Mouse (Mus musculus) intestine, postnatal 0 days (tissue): Measurements from ENCODE around the gene Jmjd1c. TPM values are rescaled to one million over a fixed set of nuclear protein-coding genes. Genes with fewer than 3 reads are reported as not detected.

Experiments
- ATAC-seq: fragments of 200-750 bp; cut with Nextera tagmentation; 2 replicates; pipeline ENCODE4 v1.8.0; 2017; ENCODE audit warnings: mild to moderate bottlenecking, moderate TSS enrichment, moderate library complexity
- H3K27ac ChIP-seq: fragments of 300-500 bp; sonication (generic); 2 replicates; pipeline ENCODE4 v1.5.1; 2014; ENCODE audit warnings: mild to moderate bottlenecking, low read depth, low read length, moderate library complexity
- H3K27me3 ChIP-seq: fragments of 300-500 bp; sonication (generic); replicated peaks from 2 replicates; pipeline ENCODE4 v1.6.1; 2014; ENCODE audit warnings: low read length, mixed read lengths; ENCODE audit not compliant: control insufficient read depth, insufficient read depth
- H3K36me3 ChIP-seq: fragments of 300-500 bp; sonication (generic); 2 replicates; pipeline ENCODE4 v1.6.1; 2014; ENCODE audit warnings: mild to moderate bottlenecking, moderate library complexity; ENCODE audit not compliant: control insufficient read depth, insufficient read depth
- H3K4me1 ChIP-seq: fragments of 300-500 bp; sonication (generic); replicated peaks from 2 replicates; pipeline ENCODE4 v1.6.1; 2014; ENCODE audit warnings: antibody characterized with exemption, low read length, mixed read lengths; ENCODE audit not compliant: control insufficient read depth, insufficient read depth
- H3K4me2 ChIP-seq: fragments of 300-500 bp; sonication (generic); replicated peaks from 2 replicates; pipeline ENCODE4 v1.6.1; 2014; ENCODE audit warnings: low read depth, mild to moderate bottlenecking, moderate library complexity
- H3K4me3 ChIP-seq: fragments of 300-500 bp; sonication (generic); 2 replicates; pipeline ENCODE4 v1.5.1; 2014; ENCODE audit warnings: low read depth, low read length
- H3K9ac ChIP-seq: fragments of 300-500 bp; sonication (generic); 2 replicates; pipeline ENCODE4 v1.6.1; 2014; ENCODE audit warnings: mild to moderate bottlenecking, low read depth, low read length
- H3K9me3 ChIP-seq: fragments of 300-500 bp; sonication (generic); 2 replicates; pipeline ENCODE4 v1.6.1; 2016; ENCODE audit warnings: mixed run types; ENCODE audit not compliant: control insufficient read depth
- CTCF ChIP-seq: sonication (generic); IDR thresholded peaks from 2 replicates; pipeline ENCODE4 v1.5.1; 2016; ENCODE audit warnings: low read depth, mild to moderate bottlenecking, control low read depth, antibody characterized with exemption, moderate library complexity
- WGBS: fragments of 180-500 bp; shearing (Covaris S2); extraction: QIAGEN DNeasy Blood & Tissue Kit; methylation state at CpG from one replicate; pipeline ENCODE4 v1.1.7; 2014; 5-methylcytosine and 5-hydroxymethylcytosine counted together
- polyA plus RNA-seq: library from polyadenylated mRNA; unstranded; fragments of >200 nt; fragmentation: Nextera tagmentation; extraction: Ambion mirVana; gene quantifications from 2 replicates; pipeline ENCODE4 v1.2.1, GENCODE M21; 2015

Jmjd1c gene
- polyA plus RNA-seq, 1 experiment from 2014 or later, result 33.4 TPM

- no peaks in the 10 kb centered on the region for H3K4me1 ChIP-seq
- H3K27ac ChIP-seq, result no peak overlapping the region; the same call in 1 of the 2 replicates
- no peaks in the 10 kb centered on the region for H3K36me3 ChIP-seq
- ATAC-seq, result no peak
- no peak overlapping the region for H3K4me2 ChIP-seq
- no peak for TF ChIP-seq CTCF
- no peak overlapping the region for H3K9ac ChIP-seq
- H3K27me3 ChIP-seq, result no peaks in the 10 kb centered on the region
- 64% methylated on average over 4 of the region's 4 CpGs for WGBS
- H3K4me3 ChIP-seq, result no peak overlapping the region
- no peaks in the 10 kb centered on the region for H3K9me3 ChIP-seq
These were observed 194.7 kb downstream of the Jmjd1c start for GRCm38 (mm10) chr10:67290622-67291021.

- H3K36me3 ChIP-seq, result no peaks in the 10 kb centered on the region
- H3K27ac ChIP-seq, result no peak overlapping the region; the same call in 1 of the 2 replicates
- no peaks in the 10 kb centered on the region for H3K4me1 ChIP-seq
- H3K4me2 ChIP-seq, result no peak overlapping the region
- ATAC-seq, result no peak
- WGBS, result 46% methylated on average over 8 of the region's 8 CpGs
- no peak for TF ChIP-seq CTCF
- H3K9ac ChIP-seq, result no peak overlapping the region
- H3K27me3 ChIP-seq, result no peaks in the 10 kb centered on the region
- H3K9me3 ChIP-seq, result no peaks in the 10 kb centered on the region
- no peak overlapping the region for H3K4me3 ChIP-seq
These were observed 195.2 kb downstream of the Jmjd1c start for GRCm38 (mm10) chr10:67291087-67291486.

- no peak overlapping the region for H3K9ac ChIP-seq
- no peaks in the 10 kb centered on the region for H3K9me3 ChIP-seq
- no peaks in the 10 kb centered on the region for H3K36me3 ChIP-seq
- H3K27me3 ChIP-seq, result no peaks in the 10 kb centered on the region
- TF ChIP-seq CTCF, result no peak
- H3K27ac ChIP-seq, result no peak overlapping the region
- no peak overlapping the region for H3K4me2 ChIP-seq
- no peak overlapping the region for H3K4me3 ChIP-seq
- WGBS, result 68% methylated on average over 5 of the region's 5 CpGs
- no peak for ATAC-seq
- H3K4me1 ChIP-seq, result no peaks in the 10 kb centered on the region
These were observed 199.4 kb downstream of the Jmjd1c start for GRCm38 (mm10) chr10:67295331-67295730.

GRCm38 (mm10) chr10:67295938-67296466 lies 200.1 kb downstream of the Jmjd1c start:
- no peak for TF ChIP-seq CTCF
- 66% methylated on average over 7 of the region's 7 CpGs for WGBS
- no peak for ATAC-seq

GRCm38 (mm10) chr10:67296482-67297152 lies 200.7 kb downstream of the Jmjd1c start:
- Histone ChIP-seq H3K27me3 (no peaks in the 10 kb centered on the region), H3K9ac (no peak overlapping the region), H3K4me1 (no peaks in the 10 kb centered on the region), H3K4me2 (no peak overlapping the region), H3K36me3 (no peaks in the 10 kb centered on the region), H3K9me3 (no peaks in the 10 kb centered on the region), H3K27ac (no peak overlapping the region), H3K4me3 (no peak overlapping the region)
- ATAC-seq, result no peak
- WGBS, result 84% methylated on average over 8 of the region's 8 CpGs
- TF ChIP-seq CTCF, result no peak

More at GRCm38 (mm10) chr10:67295938-67296466, 200.1 kb downstream of the Jmjd1c start:
- H3K9me3 ChIP-seq, result no peaks in the 10 kb centered on the region
- H3K4me3 ChIP-seq, result no peak overlapping the region
- H3K27ac ChIP-seq, result no peak overlapping the region
- H3K27me3 ChIP-seq, result no peaks in the 10 kb centered on the region
- H3K4me1 ChIP-seq, result no peaks in the 10 kb centered on the region
- no peaks in the 10 kb centered on the region for H3K36me3 ChIP-seq
- no peak overlapping the region for H3K4me2 ChIP-seq
- no peak overlapping the region for H3K9ac ChIP-seq

GRCm38 (mm10) chr10:67297175-67297855 lies 201.4 kb downstream of the Jmjd1c start:
- H3K9me3 ChIP-seq, result no peaks in the 10 kb centered on the region
- no peak overlapping the region for H3K4me2 ChIP-seq
- H3K27me3 ChIP-seq, result no peaks in the 10 kb centered on the region
- no peaks in the 10 kb centered on the region for H3K4me1 ChIP-seq
- TF ChIP-seq CTCF, result no peak
- no peaks in the 10 kb centered on the region for H3K36me3 ChIP-seq
- 88% methylated on average over 17 of the region's 17 CpGs for WGBS
- ATAC-seq, result no peak
- H3K4me3 ChIP-seq, result no peak overlapping the region
- H3K27ac ChIP-seq, result no peak overlapping the region
- no peak overlapping the region for H3K9ac ChIP-seq
